Mouse (Mus musculus) gastrocnemius, postnatal 14 days (tissue): Measurements from ENCODE around the gene Kctd3. TPM values are rescaled to one million over a fixed set of nuclear protein-coding genes. Genes with fewer than 3 reads are reported as not detected.
A peak's percentile ranks its signal among the peaks of the same experiment; 100 is the strongest.
"Not testable (repeated sequence)": the region's sequence is repeated elsewhere in the genome, so short reads cannot be mapped to it uniquely, and the experiment has no call there.

Experiments used
- DNase-seq: peaks from one replicate; pipeline ENCODE4 v3.0.0; 2021; ENCODE audit warnings: mixed read lengths
- intact Hi-C: fragments of 180-260 bp; cut with DNase I; formaldehyde crosslinking; loops from one replicate; pipeline ENCODE4 v1.15.1; 2025; ENCODE audit warnings: low total_unique reads
- long read RNA-seq, 2 experiments: library from polyadenylated mRNA; stranded (forward); transcript quantifications; one replicate each; pipeline ENCODE4 v2.0.0; 2021
- total RNA-seq, 2 experiments: library from RNA; stranded (reverse); gene quantifications; 2 replicates each; pipeline ENCODE4 v1.2.3; 2021

Gene Kctd3
- 10 to 100 TPM; 28.6 to 33.5 TPM for total RNA-seq
- long read RNA-seq, experiment 1, transcript Kctd3-201 (18 exons, 3,706 nt): major isoform, 20 of 25 reads
- long read RNA-seq, experiment 1, partial matches to known transcripts: 0 of 25 reads
- long read RNA-seq, experiment 1, other reads (novel, unspliced or antisense): 5 of 25 reads
- long read RNA-seq, experiment 2, transcript Kctd3-201 (18 exons, 3,706 nt): major isoform, 22 of 32 reads
- long read RNA-seq, experiment 2, partial matches to known transcripts: 5 of 32 reads
- long read RNA-seq, experiment 2, other reads (novel, unspliced or antisense): 5 of 32 reads

DNA sequence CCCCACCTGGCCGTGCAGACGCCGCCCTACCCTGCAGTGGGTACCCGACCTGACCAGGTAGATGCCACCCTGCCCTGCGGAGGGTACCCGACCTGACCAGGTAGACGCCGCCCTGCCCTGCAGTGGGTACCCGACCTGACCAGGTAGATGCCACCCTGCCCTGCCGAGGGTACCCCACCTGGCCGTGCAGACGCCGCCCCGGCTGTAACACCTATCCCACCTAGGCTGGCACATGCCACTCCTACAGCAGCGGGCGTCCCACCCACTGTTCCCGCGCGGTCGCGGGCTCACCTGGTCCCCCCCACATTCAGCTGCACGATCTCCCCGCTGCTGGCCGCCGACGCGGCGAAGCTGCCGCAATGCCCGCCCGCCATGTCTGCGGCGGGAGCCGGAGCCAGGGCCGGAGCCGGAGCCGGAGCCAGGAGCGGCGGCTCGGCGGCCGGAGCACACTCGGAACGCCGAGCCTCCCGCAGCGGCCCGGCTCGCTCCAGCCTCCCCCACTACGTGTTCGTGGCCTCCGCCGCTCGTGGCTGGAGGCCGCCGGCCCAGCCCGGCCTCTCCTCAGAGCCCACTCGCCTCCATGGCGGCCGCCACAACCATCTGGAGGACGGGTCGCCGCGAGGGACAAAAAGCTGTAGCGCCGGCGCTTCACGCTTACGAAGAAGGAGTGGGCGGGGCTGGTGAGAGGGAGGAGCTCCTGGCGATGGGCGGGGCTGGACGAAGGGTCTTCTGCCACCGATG lies at the start of gene Kctd3:
Gene Kctd3 (minus strand): TSS at position 603 of the 741 bp plus-strand sequence.
- DNase-seq: peak; percentile 98
- intact Hi-C loops: no loop called here

- intact Hi-C loops: no loop called here
- DNase-seq: no peak
Measured at GRCm38 (mm10) chr1:189057425-189057824, 49.8 kb upstream of the Kctd3 start.

GRCm38 (mm10) chr1:189055933-189056332 lies 48.3 kb upstream of the Kctd3 start:
- intact Hi-C loops: no loop called here
- DNase-seq: no peak

DNA sequence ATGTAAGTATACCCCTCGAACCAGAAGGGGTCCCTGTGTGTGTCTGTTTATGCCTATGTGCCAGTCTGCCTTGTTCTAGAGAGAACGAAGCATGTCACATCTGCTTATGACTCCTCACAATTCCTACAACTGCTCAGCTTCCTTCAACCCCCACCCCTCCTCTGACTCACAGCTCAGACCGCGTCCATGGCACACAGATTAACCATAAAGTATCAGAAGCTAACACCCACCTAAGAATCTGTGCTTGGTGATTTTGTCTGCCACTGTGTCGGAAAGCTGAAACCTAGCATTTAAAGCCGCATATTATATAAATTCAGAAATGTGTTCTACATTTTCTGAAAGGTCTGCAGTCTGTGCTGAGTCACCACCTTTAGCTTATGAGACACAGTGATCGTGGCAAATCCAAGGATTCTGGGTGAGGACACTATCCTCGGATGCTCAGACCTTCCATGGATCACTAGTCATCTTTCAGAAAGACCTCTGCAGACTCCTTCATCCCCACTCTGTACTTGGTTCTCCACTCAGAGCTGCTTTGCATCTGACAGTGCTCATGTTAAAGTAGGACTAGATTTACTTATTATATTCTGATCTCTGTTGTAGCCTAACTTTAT lies 47.4 kb upstream of the Kctd3 start:
- DNase-seq: no peak
- intact Hi-C loops: no loop called here

GRCm38 (mm10) chr1:189054191-189054590 lies 46.5 kb upstream of the Kctd3 start:
- intact Hi-C loops: no loop called here
- no peak for DNase-seq

- intact Hi-C loops: no loop called here
- DNase-seq: no peak
Measured at GRCm38 (mm10) chr1:189052189-189052588, 44.5 kb upstream of the Kctd3 start.

DNA sequence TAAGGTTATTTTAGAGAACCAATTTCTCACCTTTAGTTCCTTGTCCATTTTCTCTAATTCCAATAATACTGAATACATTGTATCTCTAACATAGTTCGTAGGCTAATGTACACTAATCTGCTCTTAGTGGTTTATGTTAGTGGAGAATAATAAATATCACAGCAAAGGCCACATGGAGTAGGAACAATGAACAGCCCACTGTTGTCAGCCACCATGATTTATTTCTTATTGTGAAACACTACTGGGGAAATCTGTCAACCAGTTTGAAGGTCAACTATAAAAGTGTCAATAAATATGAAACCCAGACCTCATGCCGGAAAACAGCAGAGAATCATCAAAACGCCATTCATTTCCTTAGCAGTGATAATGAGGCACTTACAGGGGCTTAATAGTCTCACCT lies 42.5 kb upstream of the Kctd3 start:
- DNase-seq: no peak
- intact Hi-C loops: no loop called here

GRCm38 (mm10) chr1:189048331-189048730 lies 40.7 kb upstream of the Kctd3 start:
- intact Hi-C loops: no loop called here
- no peak for DNase-seq

DNA sequence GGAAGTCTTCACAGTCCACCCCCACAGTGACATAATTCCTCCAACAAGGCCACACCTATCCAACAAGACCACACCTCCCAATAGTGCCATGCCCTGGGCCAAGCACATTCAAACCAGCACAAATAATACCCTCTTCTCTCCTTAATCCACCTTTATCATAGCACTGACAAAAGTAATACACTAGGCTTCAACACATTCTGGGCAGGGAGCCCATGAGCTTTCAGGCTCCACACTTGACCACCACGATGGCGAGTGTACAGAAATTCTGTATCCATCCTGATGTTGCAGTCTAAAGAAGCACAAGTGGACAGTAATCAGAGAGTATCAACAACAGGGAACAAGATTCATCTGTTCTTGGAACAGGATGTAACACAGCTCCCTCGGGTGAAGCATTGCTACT lies 40.3 kb upstream of the Kctd3 start:
- intact Hi-C loops: no loop called here
- no peak for DNase-seq

DNA sequence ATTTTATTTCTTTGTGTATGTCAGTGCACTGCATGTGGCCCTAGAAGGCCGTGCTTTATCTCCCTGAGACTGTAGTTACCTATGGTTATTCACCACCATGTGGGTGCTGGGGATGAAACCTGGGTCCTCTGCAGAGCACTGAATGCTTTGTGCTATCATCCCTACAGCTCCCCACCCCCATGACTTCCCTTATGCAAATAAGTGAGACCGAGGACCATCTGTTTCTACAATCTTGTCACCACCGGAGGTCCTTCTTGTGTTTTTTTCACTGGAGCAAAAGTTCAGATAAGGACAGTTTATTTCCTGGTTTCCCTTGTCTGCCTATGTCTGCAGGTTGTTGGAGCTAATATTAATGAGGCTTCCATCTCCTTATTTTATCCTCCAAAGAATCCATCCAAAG lies 39.2 kb upstream of the Kctd3 start:
- intact Hi-C loops: no loop called here
- no peak for DNase-seq

- intact Hi-C loops: no loop called here
- no peak for DNase-seq
Measured at GRCm38 (mm10) chr1:189046301-189046700, 38.7 kb upstream of the Kctd3 start.

- intact Hi-C loops: no loop called here
- no peak for DNase-seq
Measured at GRCm38 (mm10) chr1:189041261-189041660, 33.6 kb upstream of the Kctd3 start.

DNA sequence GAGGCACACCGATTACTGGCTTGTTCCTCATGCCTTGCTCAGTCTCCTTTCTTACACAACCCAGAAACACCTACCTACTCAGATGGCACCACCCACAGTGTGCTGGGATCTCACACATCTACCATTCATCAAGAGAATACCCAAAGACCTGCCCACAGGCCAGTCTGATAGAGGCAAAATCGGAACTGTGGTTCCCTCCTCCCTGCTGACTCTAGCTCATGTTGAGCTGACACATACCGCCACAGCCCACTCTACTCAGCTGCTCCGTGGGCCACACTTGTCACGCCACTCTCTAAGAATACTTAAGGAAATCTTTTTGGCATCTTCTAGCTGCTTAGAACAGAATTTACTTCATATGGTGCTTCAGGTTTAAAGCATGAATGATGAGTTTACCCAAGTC lies 31.7 kb upstream of the Kctd3 start:
- intact Hi-C loops: no loop called here
- DNase-seq: no peak

GRCm38 (mm10) chr1:189032817-189033216 lies 25.2 kb upstream of the Kctd3 start:
- DNase-seq, intact Hi-C loops: not testable (repeated sequence)

GRCm38 (mm10) chr1:189030975-189031374 lies 23.3 kb upstream of the Kctd3 start:
- DNase-seq: no peak
- intact Hi-C loops: no loop called here

GRCm38 (mm10) chr1:189028267-189028666 lies 20.6 kb upstream of the Kctd3 start:
- intact Hi-C loops: loop anchor here (5.0 to 10.0 kb wide), 2 partner anchors 549 to 647 kb away; no protein-coding TSS in a partner anchor
- DNase-seq: no peak

DNA sequence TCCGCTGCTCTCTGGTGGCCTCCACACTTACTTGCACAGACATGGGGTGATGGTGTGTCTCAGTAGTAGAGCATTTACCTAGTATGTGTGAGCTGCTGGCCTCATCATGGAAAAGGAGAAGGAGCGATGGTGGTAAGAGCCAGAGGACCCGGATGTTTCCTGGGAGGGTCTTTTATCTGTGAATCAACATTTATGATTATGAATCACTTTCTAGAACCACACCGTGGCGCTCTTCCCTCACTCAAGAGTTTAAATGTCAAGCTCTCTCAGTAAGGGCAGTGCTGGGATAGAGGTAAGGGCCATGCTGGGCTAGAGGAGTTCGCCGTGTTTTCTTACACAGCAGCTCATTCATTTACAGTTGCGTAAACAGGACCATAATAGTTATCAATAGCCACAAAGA lies 19.2 kb upstream of the Kctd3 start:
- intact Hi-C loops: loop anchor here (5.0 to 10.0 kb wide), 2 partner anchors 550 to 648 kb away; no protein-coding TSS in a partner anchor
- DNase-seq: peak; percentile 12

- intact Hi-C loops: loop anchor here (10.0 kb wide), 1 partner anchor 651 kb away; no protein-coding TSS in a partner anchor
- DNase-seq: no peak
Measured at GRCm38 (mm10) chr1:189023701-189024080, 16.1 kb upstream of the Kctd3 start.

GRCm38 (mm10) chr1:189022925-189023700 lies 15.5 kb upstream of the Kctd3 start:
- intact Hi-C loops: loop anchor here (10.0 kb wide), 1 partner anchor 652 kb away; no protein-coding TSS in a partner anchor
- no peak for DNase-seq

- no peak for DNase-seq
- intact Hi-C loops: no loop called here
Measured at GRCm38 (mm10) chr1:189015372-189015771, 7.7 kb upstream of the Kctd3 start.
